Mouse (Mus musculus) right cerebral cortex, adult 18-20 months (tissue): Measurements from ENCODE around the gene Klhdc7a.
"Not testable (repeated sequence)": the region's sequence is repeated elsewhere in the genome, so short reads cannot be mapped to it uniquely, and the experiment has no call there.

Experiments
- DNase-seq: peaks from one replicate; pipeline ENCODE4 v3.0.0; 2022; ENCODE audit warnings: mixed read lengths

Gene Klhdc7a

DNA sequence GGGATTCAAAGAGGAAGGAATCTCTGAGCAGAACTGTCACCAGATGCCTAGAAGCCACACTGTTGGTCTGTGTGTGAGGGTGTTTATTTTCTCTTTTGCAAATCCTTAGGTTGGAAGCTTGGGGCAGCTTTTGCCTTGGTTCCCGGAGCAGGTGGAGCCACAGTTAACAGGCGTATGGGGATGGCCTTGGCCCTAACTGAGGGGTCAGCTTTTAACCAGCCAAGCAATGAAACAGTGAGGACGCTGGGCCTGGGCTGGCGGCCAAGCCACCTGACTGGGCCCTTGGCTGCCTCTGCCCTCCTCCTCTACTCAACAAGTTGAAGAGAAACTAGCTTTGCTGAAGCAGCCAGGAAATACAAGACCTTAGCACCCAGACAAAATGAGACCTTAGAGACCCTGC is at the start of gene Klhdc7a:
Gene Klhdc7a (minus strand): TSS at position 105 of the 400 bp plus-strand sequence.
- peak; percentile 56 for DNase-seq

DNA sequence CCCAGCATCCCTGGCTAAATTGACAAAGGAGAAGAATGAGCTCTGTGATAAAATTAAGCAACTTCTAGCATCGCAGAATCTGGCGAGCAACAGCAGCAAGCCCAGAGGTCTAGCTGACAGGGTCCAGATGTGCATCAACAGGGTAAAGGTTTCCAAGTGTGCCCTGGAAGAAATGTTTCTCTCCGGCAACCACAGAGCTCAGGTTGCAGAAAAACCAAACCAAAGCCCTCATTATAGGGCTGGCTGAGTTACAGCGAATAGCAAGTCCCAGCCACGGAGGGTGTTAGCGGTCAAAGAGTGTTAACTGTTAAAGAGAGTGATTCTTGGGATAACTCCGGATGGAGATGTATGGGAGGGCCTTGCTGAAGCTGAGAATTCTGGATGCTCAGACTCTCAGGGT is 48.1 kb upstream of the Klhdc7a start:
- no peak for DNase-seq

GRCm38 (mm10) chr4:140010728-140011470 is 43.1 kb upstream of the Klhdc7a start:
- no peak for DNase-seq

- no peak for DNase-seq
These were observed 37.1 kb upstream of the Klhdc7a start for GRCm38 (mm10) chr4:140004932-140005331.

DNA sequence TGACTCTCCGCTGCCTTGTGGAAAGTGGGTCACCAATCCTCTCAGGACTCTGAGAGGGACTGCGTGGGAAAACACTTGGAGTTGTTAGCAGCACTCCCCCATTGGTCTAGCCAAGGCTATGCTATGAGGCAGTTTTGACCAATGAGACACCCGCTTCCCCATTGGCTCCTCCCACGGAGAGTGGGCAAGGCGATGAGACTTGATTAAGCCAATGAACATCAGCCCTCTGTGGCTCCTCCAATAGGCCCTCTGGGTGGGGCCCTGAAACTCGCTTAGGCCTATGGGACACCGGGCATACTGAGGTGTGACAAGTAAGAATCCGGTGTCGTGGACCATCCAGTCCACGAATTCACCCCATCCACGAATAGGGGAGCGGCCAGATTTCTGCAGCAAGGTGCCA is 36.3 kb upstream of the Klhdc7a start:
- DNase-seq = peak; percentile 73

DNA sequence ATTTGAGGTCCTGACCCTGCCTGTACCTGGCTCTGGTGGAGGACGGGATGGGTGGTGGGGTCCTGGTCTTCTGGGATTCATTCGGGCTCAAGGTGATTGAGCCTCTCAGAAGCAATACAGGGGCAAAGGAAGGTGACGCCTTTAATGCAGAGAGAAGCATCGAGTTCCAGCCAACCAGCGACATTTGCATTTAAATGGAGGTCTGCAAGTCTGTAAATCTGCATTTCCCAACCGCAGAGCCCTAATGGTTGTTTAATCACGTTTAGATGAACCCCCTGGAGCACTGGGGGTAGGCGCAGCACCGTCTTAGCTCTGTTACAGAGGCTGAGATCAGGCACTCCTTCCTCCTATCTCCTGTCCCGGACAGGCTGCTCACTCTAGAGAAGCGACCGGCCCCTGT is 34.2 kb upstream of the Klhdc7a start:
- no peak for DNase-seq

- no peak for DNase-seq
These were observed 33.1 kb upstream of the Klhdc7a start for GRCm38 (mm10) chr4:140000911-140001310.

- no peak for DNase-seq
These were observed 31.2 kb upstream of the Klhdc7a start for GRCm38 (mm10) chr4:139999033-139999432.

- DNase-seq = no peak
These were observed 27.8 kb upstream of the Klhdc7a start for GRCm38 (mm10) chr4:139995659-139996058.

- no peak for DNase-seq
These were observed 25.4 kb upstream of the Klhdc7a start for GRCm38 (mm10) chr4:139993111-139993755.

- DNase-seq = no peak
These were observed 19.1 kb upstream of the Klhdc7a start for GRCm38 (mm10) chr4:139986913-139987312.

DNA sequence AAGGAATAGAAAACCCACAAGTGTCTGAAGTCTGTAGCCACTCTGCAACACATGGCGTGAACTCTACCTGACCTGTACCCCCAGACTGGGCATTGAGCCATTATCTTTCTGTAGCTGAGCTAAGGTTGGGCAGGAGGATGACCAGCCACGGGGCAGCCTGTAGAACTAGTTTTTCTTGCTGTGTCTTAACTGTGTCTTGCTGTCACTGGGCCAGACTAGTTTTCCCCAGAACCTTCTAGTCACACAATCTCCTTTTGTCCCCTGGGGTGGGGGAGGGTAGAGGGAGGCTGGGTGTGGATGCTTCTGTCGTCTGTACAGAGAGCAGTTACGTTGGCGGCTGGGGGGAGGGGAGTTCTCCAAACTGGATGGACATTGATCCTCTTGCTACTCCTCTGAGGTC is 10.9 kb upstream of the Klhdc7a start:
- no peak for DNase-seq

- no peak for DNase-seq
These were observed 9.5 kb upstream of the Klhdc7a start for GRCm38 (mm10) chr4:139977308-139977781.

- no peak for DNase-seq
These were observed 6.7 kb upstream of the Klhdc7a start for GRCm38 (mm10) chr4:139974506-139974905.

DNA sequence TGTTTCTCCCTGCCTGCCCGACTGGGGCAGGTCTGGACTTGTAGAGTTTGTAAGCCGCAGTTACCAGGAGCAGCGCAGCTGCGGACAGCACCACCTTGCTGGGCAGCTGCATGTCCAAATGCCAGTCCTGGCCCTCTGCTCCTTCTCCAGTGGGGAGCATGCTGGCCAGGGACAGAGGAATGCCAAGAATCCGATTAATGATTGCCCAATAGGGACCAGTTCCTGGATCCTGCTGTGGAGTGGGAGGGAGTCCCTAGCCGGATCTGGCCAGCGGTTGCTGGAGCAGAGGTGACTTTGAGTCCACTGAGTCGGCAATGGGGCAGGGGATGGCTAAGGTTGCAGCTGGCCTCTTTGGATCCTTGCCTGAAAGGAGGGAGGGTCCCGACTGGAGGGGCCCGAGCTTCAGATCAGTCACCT is 343 bp downstream of the Klhdc7a start:
- DNase-seq = peak; percentile 11

- DNase-seq = no peak
These were observed 845 bp downstream of the Klhdc7a start for GRCm38 (mm10) chr4:139966981-139967380.

DNA sequence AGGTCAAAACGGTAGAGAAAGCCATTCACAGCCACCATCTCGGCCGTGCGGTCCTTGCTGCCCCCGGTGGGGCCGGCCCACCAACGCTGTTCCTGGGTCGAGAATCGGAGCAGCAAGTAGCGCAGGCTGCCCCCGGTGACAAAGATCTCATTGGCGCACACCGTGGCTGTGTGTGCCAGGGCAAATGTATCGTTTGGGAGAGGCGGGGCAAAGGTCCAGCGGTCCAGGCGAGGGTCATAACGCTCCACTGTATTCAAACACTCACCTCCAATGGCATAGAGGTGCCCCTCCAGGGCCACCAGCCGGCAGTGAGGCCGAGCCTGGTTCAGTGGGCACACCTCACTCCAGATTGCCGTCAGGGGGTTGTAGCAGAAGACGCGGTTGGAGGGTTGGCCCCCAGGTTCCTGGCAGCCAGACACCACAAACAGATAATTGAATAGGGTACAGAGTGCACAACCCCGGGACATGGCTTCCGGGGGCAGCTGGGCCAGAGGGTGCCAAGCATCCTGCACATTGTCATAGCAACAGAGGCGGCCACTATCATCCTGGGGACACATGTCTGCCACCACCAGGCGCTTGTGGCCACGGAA is 2.1 kb downstream of the Klhdc7a start:
- DNase-seq = no peak

DNA sequence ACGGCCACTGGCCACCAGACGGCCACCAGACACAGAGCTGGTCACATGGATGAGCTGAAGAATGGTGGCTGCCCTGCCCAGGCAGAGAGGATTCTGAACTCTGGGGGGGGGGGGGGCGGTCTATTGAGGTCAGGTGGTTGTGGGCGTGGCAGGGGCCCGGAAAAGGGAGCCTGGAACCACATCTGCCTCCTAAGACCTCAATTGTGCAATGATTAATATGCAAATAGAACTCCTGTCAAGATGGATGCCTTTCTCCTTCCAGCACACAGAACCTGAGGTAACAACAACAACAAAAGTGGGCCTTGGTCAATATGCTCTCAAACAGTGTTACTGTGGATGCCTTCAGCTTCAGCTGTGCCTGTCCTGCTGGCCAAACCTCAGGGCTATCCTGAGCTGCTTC is 3.4 kb downstream of the Klhdc7a start:
- DNase-seq = no peak

GRCm38 (mm10) chr4:139963911-139964310 is 3.9 kb downstream of the Klhdc7a start:
- no peak for DNase-seq

- peak; percentile 25 for DNase-seq
These were observed 4.8 kb downstream of the Klhdc7a start for GRCm38 (mm10) chr4:139963059-139963458.

- DNase-seq = no peak
These were observed 6.0 kb downstream of the Klhdc7a start for GRCm38 (mm10) chr4:139961816-139962215.

- not testable (repeated sequence) for DNase-seq
These were observed 6.5 kb downstream of the Klhdc7a start for GRCm38 (mm10) chr4:139961329-139961728.

GRCm38 (mm10) chr4:139960724-139961315 is 7.0 kb downstream of the Klhdc7a start:
- DNase-seq = no peak
